15 mouse cellular contexts compared by ENCODE assay signal in the genomic region with DNA sequence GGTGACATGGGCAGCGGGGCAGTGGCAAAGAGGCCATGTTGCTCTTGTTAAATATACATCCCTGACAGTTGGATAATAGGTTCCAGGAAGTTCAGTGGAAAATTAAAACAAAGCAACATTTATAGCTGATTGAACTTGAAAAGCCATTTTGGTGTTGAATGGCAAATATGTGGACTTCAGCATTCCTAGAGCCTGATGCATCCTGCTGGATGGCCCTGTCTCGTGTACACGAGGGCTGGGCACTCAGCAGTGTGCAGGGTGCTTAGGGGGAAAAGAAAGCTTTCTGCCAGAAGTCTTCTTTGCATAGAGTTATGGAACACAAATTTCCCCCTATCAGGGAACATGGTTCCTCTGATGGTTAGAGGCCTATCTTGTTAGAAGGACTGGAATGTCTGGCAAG.
A peak's percentile ranks its signal among the peaks of the same experiment; 100 is the strongest.
DNase-seq lines count a peak whose midpoint lies in the region; ATAC-seq and TF ChIP-seq lines count a peak whose summit lies in the region.
"Had no signal": no experiment of that assay in that cellular context is flagged by ENCODE, and none has a peak within 500 bp of the region (broad histone marks: within the 10 kb centered on the region; RNA-seq: fewer than 3 reads in every experiment).

No protein-coding gene starts in this region.

- in situ Hi-C loops in Patski (cut with MboI; ENCODE audit: low pct_unique_long_range_greater_than_20kb): no loop called here

- no peaks in the 10 kb centered on the region for H3K27me3 ChIP-seq in kidney, postnatal 0 days (ENCODE audit: insufficient read depth, low read length)
- H3K27me3 ChIP-seq in Patski: no peaks in the 10 kb centered on the region
- no peaks in the 10 kb centered on the region for H3K27me3 ChIP-seq in embryonic facial prominence, embryonic 15.5 days
- no peaks in the 10 kb centered on the region for H3K27me3 ChIP-seq in intestine, embryonic 15.5 days (replicated peaks)
- H3K27me3 ChIP-seq in midbrain, embryonic 11.5 days (ENCODE audit: control insufficient read depth, insufficient read depth, low read length): no peaks in the 10 kb centered on the region
- H3K27me3 ChIP-seq in midbrain, embryonic 14.5 days (ENCODE audit: control insufficient read depth, insufficient read depth, low read length): no peaks in the 10 kb centered on the region
- H3K27me3 ChIP-seq: lung, embryonic 15.5 days had no signal

- H3K4me2 ChIP-seq in kidney, postnatal 0 days (ENCODE audit: low read length): no peak overlapping the region
- no peak overlapping the region for H3K4me2 ChIP-seq in embryonic facial prominence, embryonic 15.5 days (replicated peaks)
- H3K4me2 ChIP-seq in intestine, embryonic 15.5 days (replicated peaks): no peak overlapping the region
- no peak overlapping the region for H3K4me2 ChIP-seq in midbrain, embryonic 11.5 days
- no peak overlapping the region for H3K4me2 ChIP-seq in midbrain, embryonic 14.5 days (ENCODE audit: low read length)
- H3K4me2 ChIP-seq: lung, embryonic 15.5 days had no signal

- WGBS in kidney, postnatal 0 days: 27% methylated on average over 3 of the region's 3 CpGs
- WGBS in embryonic facial prominence, embryonic 15.5 days: 25% methylated on average over 3 of the region's 3 CpGs
- 33% methylated on average over 3 of the region's 3 CpGs for WGBS in intestine, embryonic 15.5 days
- WGBS in midbrain, embryonic 11.5 days: 79% methylated on average over 3 of the region's 3 CpGs
- 69% methylated on average over 3 of the region's 3 CpGs for WGBS in midbrain, embryonic 14.5 days

- no peak for TF ChIP-seq CTCF in kidney, postnatal 0 days (IDR thresholded peaks at IDR 0.05; ENCODE audit: low read depth)
- no peak for TF ChIP-seq CTCF in Patski (IDR thresholded peaks at IDR 0.05)

- DNase-seq in kidney, postnatal 0 days (ENCODE audit: low spot score): peak; percentile 53
- no peak for DNase-seq in kidney, postnatal 25 days
- DNase-seq in Patski (ENCODE audit: low read depth, low spot score): peak; percentile 24
- no peak for DNase-seq in midbrain, embryonic 11.5 days (ENCODE audit: low spot score, missing footprints)
- no peak for DNase-seq in adrenal gland, postnatal 10 days
- DNase-seq in midbrain, embryonic 14.5 days: no peak
- DNase-seq: cerebellum, adult 8-10 months; embryo, embryonic 11 days; gastrocnemius, postnatal 25 days; layer of hippocampus, adult 9-11 months had no signal

- POLR2A ChIA-PET in Patski (lab: Charles Lee): no interaction called here

- no peak overlapping the region for H3K27ac ChIP-seq in kidney, postnatal 0 days
- H3K27ac ChIP-seq in embryonic facial prominence, embryonic 15.5 days (replicated peaks): peak overlapping the region; percentile 41
- no peak overlapping the region for H3K27ac ChIP-seq in intestine, embryonic 15.5 days
- no peak overlapping the region for H3K27ac ChIP-seq in midbrain, embryonic 11.5 days (ENCODE audit: low read depth, low read length)
- H3K27ac ChIP-seq in midbrain, embryonic 14.5 days (replicated peaks; ENCODE audit: low read depth, low read length): no peak overlapping the region
- H3K27ac ChIP-seq: lung, embryonic 15.5 days had no signal

- H3K4me3 ChIP-seq in kidney, postnatal 0 days (replicated peaks; ENCODE audit: low read depth, low read length): no peak overlapping the region
- no peak overlapping the region for H3K4me3 ChIP-seq in embryonic facial prominence, embryonic 15.5 days (replicated peaks)
- H3K4me3 ChIP-seq in intestine, embryonic 15.5 days (replicated peaks): no peak overlapping the region
- no peak overlapping the region for H3K4me3 ChIP-seq in midbrain, embryonic 11.5 days (ENCODE audit: low read depth, low read length)
- no peak overlapping the region for H3K4me3 ChIP-seq in midbrain, embryonic 14.5 days (replicated peaks; ENCODE audit: low read depth, low read length)
- H3K4me3 ChIP-seq: lung, embryonic 15.5 days had no signal

- H3K9me3 ChIP-seq in kidney, postnatal 0 days (replicated peaks; ENCODE audit: low read length): no peaks in the 10 kb centered on the region
- H3K9me3 ChIP-seq in embryonic facial prominence, embryonic 15.5 days (replicated peaks): no peaks in the 10 kb centered on the region
- H3K9me3 ChIP-seq in intestine, embryonic 15.5 days: no peaks in the 10 kb centered on the region
- no peaks in the 10 kb centered on the region for H3K9me3 ChIP-seq in midbrain, embryonic 11.5 days (ENCODE audit: control insufficient read depth, low read length)
- H3K9me3 ChIP-seq in midbrain, embryonic 14.5 days (ENCODE audit: control insufficient read depth, low read length): no peaks in the 10 kb centered on the region
- H3K9me3 ChIP-seq: lung, embryonic 15.5 days had no signal

- ATAC-seq in kidney, postnatal 0 days (replicated peaks; ENCODE audit: low FRiP score, low read depth): no peak
- peak; percentile 86 for ATAC-seq in Patski
- ATAC-seq in embryonic facial prominence, embryonic 15.5 days (ENCODE audit: insufficient number of reproducible peaks, low FRiP score, low TSS enrichment, low read depth): no peak; the same call in 1 of the 2 replicates
- peak; percentile 49; the same call in 1 of the 2 replicates for ATAC-seq in intestine, embryonic 15.5 days
- ATAC-seq in midbrain, embryonic 11.5 days (ENCODE audit: low FRiP score): no peak
- ATAC-seq in midbrain, embryonic 14.5 days (ENCODE audit: low FRiP score, low TSS enrichment): no peak
- ATAC-seq: forebrain, embryonic 14.5 days; inflammation-experienced regulatory T-cells, adult 6 months had no signal

- no peaks in the 10 kb centered on the region for H3K36me3 ChIP-seq in kidney, postnatal 0 days (ENCODE audit: insufficient read depth, low read length)
- H3K36me3 ChIP-seq in embryonic facial prominence, embryonic 15.5 days: no peaks in the 10 kb centered on the region
- H3K36me3 ChIP-seq in intestine, embryonic 15.5 days: no peaks in the 10 kb centered on the region
- no peaks in the 10 kb centered on the region for H3K36me3 ChIP-seq in midbrain, embryonic 11.5 days (ENCODE audit: control insufficient read depth, insufficient read depth, low read length)
- H3K36me3 ChIP-seq in midbrain, embryonic 14.5 days (ENCODE audit: control insufficient read depth, insufficient read depth, low read length): no peaks in the 10 kb centered on the region
- H3K36me3 ChIP-seq: lung, embryonic 15.5 days had no signal

- CTCF ChIA-PET in Patski (lab: Charles Lee): interaction anchor here (0.9 to 3.3 kb wide), 3 partner anchors 29 to 47 kb away, joined by 5 to 9 read pairs (median 5); no protein-coding TSS in a partner anchor

- H3K4me1 ChIP-seq in kidney, postnatal 0 days (replicated peaks; ENCODE audit: insufficient read depth, low read length): no peaks in the 10 kb centered on the region
- peaks cover 19% of the 10 kb centered on the region for H3K4me1 ChIP-seq in embryonic facial prominence, embryonic 15.5 days
- H3K4me1 ChIP-seq in intestine, embryonic 15.5 days (replicated peaks): 0 out of 2 replicates have a peak, but pooled peaks cover 6% of the 10 kb centered on the region
- H3K4me1 ChIP-seq in midbrain, embryonic 11.5 days (ENCODE audit: control insufficient read depth, insufficient read depth, low read length): peaks cover 2% of the 10 kb centered on the region; the same call in 1 of the 2 replicates
- no peaks in the 10 kb centered on the region for H3K4me1 ChIP-seq in midbrain, embryonic 14.5 days (ENCODE audit: control insufficient read depth, insufficient read depth, low read length)

- no peak overlapping the region for H3K9ac ChIP-seq in kidney, postnatal 0 days (ENCODE audit: low read depth, low read length)
- no peak overlapping the region for H3K9ac ChIP-seq in embryonic facial prominence, embryonic 15.5 days
- H3K9ac ChIP-seq in intestine, embryonic 15.5 days: no peak overlapping the region
- H3K9ac ChIP-seq in midbrain, embryonic 11.5 days (ENCODE audit: low read length): no peak overlapping the region
- no peak overlapping the region for H3K9ac ChIP-seq in midbrain, embryonic 14.5 days (replicated peaks; ENCODE audit: low read length)
- H3K9ac ChIP-seq: lung, embryonic 15.5 days had no signal

Comparison
In these comparisons a context has a peak if more than half of its experiments do, and no peak if none do; other contexts are left out.
1. DNase-seq: peak in kidney, postnatal 0 days (single experiment) and Patski (single experiment); none in kidney, postnatal 25 days (0 of 2), midbrain, embryonic 11.5 days (single experiment), adrenal gland, postnatal 10 days (single experiment) and midbrain, embryonic 14.5 days (single experiment).
2. ATAC-seq: peak in Patski (single experiment) and intestine, embryonic 15.5 days (single experiment); none in kidney, postnatal 0 days (single experiment), embryonic facial prominence, embryonic 15.5 days (single experiment), midbrain, embryonic 11.5 days (single experiment) and midbrain, embryonic 14.5 days (single experiment).